Mouse (Mus musculus) left cerebral cortex, adult 8-10 months (tissue): ENCODE results near the gene Mllt10. TPM values are rescaled to one million over a fixed set of nuclear protein-coding genes. Genes with fewer than 3 reads are reported as not detected.

Experiments used
- DNase-seq, 2 experiments: peaks; one replicate each; pipeline ENCODE4 v3.0.0; 2022; ENCODE audit warnings: low spot score in 2 of 2
- total RNA-seq, 4 experiments: library from RNA; stranded (reverse); gene quantifications; 2 replicates each; pipeline ENCODE4 v1.2.4; 2022

The Mllt10 gene
- 10 to 100 TPM; 53.3 to 62.7 (median 56.5) TPM for total RNA-seq

GRCm38 (mm10) chr2:18055016-18055928, at the start of gene Mllt10:
Gene Mllt10 (plus strand): TSS chr2:18055237.
- DNase-seq: no peak

- no peak for DNase-seq
Observed at GRCm38 (mm10) chr2:18011226-18011625, 43.8 kb upstream of the Mllt10 start.

- no peak for DNase-seq
Observed at GRCm38 (mm10) chr2:18012866-18013265, 42.2 kb upstream of the Mllt10 start.

- DNase-seq: no peak
Observed at GRCm38 (mm10) chr2:18015581-18015980, 39.5 kb upstream of the Mllt10 start.

- no peak for DNase-seq
Observed at GRCm38 (mm10) chr2:18016639-18017038, 38.4 kb upstream of the Mllt10 start.

GRCm38 (mm10) chr2:18017321-18017720, 37.7 kb upstream of the Mllt10 start:
- no peak for DNase-seq

GRCm38 (mm10) chr2:18019122-18019521, 35.9 kb upstream of the Mllt10 start:
- DNase-seq: no peak

- DNase-seq: no peak
Observed at GRCm38 (mm10) chr2:18022886-18023285, 32.2 kb upstream of the Mllt10 start.

GRCm38 (mm10) chr2:18025116-18025515, 29.9 kb upstream of the Mllt10 start:
- no peak for DNase-seq

GRCm38 (mm10) chr2:18025781-18026115, 29.3 kb upstream of the Mllt10 start:
- no peak for DNase-seq

GRCm38 (mm10) chr2:18026116-18026947, 28.7 kb upstream of the Mllt10 start:
- DNase-seq: no peak

GRCm38 (mm10) chr2:18027448-18028139, 27.4 kb upstream of the Mllt10 start:
- DNase-seq: peak; percentile 88 to 89

- DNase-seq: peak; percentile 73 to 77
Observed at GRCm38 (mm10) chr2:18028140-18029021, 26.7 kb upstream of the Mllt10 start.

- no peak for DNase-seq
Observed at GRCm38 (mm10) chr2:18029656-18030055, 25.4 kb upstream of the Mllt10 start.

GRCm38 (mm10) chr2:18030581-18030980, 24.5 kb upstream of the Mllt10 start:
- no peak for DNase-seq

GRCm38 (mm10) chr2:18031271-18031821, 23.7 kb upstream of the Mllt10 start:
- no peak for DNase-seq

GRCm38 (mm10) chr2:18031831-18032537, 23.1 kb upstream of the Mllt10 start:
- no peak for DNase-seq

- no peak for DNase-seq
Observed at GRCm38 (mm10) chr2:18032538-18032895, 22.5 kb upstream of the Mllt10 start.

GRCm38 (mm10) chr2:18033166-18034108, 21.6 kb upstream of the Mllt10 start:
- no peak for DNase-seq
